ENCODE assay signal across 1 mouse cellular context in genomic region chr19:8838041-8838730, GRCm38 (mm10).
TF ChIP-seq lines count a peak whose summit lies in the region.

No protein-coding gene starts in this region.

TF ChIP-seq in MEL, 35 proteins besides CTCF, POLR2A, EP300 and RAD21:
- TF ChIP-seq ZMIZ1 (IDR thresholded peaks at IDR 0.05; ENCODE audit: low read depth, low read length) (no peak), TAL1 (IDR thresholded peaks at IDR 0.05; ENCODE audit: low read length) (no peak), HCFC1 (IDR thresholded peaks at IDR 0.05; ENCODE audit: low read depth, low read length) (no peak), MAFK (IDR thresholded peaks at IDR 0.05; ENCODE audit: borderline replicate concordance, low read depth, low read length) (no peak), CHD1 (IDR thresholded peaks at IDR 0.05; ENCODE audit: low read depth, low read length) (no peak), NELFE (IDR thresholded peaks at IDR 0.05; ENCODE audit: low read depth, low read length) (no peak)
TF ChIP-seq in MEL: peak in this region for 0.
